Mouse (Mus musculus): ENCODE results near the gene Gm17720. TPM values are rescaled to one million over a fixed set of nuclear protein-coding genes. Genes with fewer than 3 reads are reported as not detected.

Gene Gm17720
- not detected in 2 replicates for polyA plus RNA-seq (2012; rRNA removed)

DNA sequence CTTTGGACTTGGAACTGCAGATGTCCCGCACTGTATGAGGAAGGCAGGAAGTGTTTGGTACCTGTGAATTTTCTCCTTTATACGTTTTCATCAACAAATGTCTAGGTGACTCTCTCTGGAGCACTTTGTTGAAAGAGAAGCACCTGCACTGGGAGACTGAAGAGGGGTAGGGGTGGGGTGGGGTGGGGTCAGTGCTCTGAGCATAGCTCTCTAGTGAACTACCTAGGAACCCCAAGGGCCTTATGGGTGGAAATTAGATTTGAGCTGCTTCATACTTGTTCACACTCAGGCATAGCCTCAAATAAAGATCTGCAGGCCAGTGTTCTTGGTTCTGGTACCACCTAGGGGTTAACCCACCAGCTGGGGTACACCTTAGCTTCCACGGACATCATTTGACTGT is at the start of gene Gm17720:
Gene Gm17720, minus strand, starts transcription at position 101 of the 400 bp plus-strand sequence.
- no peak within 1 kb of the TSS for H3K4me3 ChIP-seq (replicated peaks; ENCODE audit: extremely low read depth, low read depth, low read length)
- WGBS, result 79% methylated on average over 3 of the region's 3 CpGs
- DNase-seq, result no peak

DNA sequence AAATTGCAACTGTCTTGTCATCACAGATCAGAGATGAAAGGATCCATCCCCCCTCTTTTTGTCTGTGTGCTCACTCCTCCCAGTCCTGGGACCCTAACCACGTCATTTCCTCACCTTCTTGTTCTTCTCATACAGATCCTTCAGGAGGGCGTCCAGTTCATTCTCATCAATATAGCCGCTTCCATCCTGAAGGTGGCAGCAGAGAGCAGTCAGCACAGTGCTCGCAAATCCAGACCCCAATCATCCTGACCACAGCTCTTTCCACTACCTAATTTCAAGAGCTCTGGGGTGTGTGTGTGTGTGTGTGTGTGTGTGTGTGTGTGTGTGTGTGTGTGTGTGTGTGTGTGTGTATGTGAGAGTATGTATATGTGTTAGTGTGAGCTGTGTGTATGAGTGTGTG is 43.0 kb upstream of the Gm17720 start:
- no peaks in the 10 kb centered on the region for H3K4me1 ChIP-seq (ENCODE audit: control insufficient read depth, insufficient read depth, low read length)
- no peak overlapping the region for H3K4me3 ChIP-seq (replicated peaks; ENCODE audit: extremely low read depth, low read depth, low read length)
- WGBS, result under 1% methylated on average over 4 of the region's 4 CpGs
- TF ChIP-seq CTCF (IDR thresholded peaks at IDR 0.05; ENCODE audit: insufficient read depth, low read length), result peak; percentile 90
- TF ChIP-seq POLR2A (IDR thresholded peaks at IDR 0.05; ENCODE audit: borderline replicate concordance, extremely low read depth, low read depth, low read length), result no peak
- peak; percentile 43 for DNase-seq

More for the DNA sequence above, at the start of gene Gm17720:
- no peak for TF ChIP-seq CTCF (IDR thresholded peaks at IDR 0.05; ENCODE audit: insufficient read depth, low read length)
- TF ChIP-seq POLR2A (IDR thresholded peaks at IDR 0.05; ENCODE audit: borderline replicate concordance, extremely low read depth, low read depth, low read length), result no peak
- H3K4me1 ChIP-seq (ENCODE audit: control insufficient read depth, insufficient read depth, low read length), result no peaks in the 10 kb centered on the region

DNA sequence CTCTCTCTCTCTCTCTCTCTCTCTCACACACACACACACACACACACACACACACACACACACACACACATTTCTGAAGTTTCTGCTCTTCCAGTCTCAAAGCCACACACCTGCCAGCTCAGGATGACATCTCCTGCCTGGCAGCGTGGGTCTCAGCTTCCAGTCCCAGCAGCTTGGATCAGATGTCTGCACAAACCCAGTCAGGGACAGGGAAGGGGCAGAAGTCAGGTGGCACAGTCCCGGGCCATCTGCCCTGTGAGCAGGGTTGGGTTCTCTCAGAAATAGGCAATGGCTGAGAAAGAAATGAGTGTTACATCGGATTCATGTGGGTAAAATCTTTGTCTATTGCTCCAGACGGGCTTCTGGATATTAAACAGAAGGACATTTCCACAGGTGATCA is 38.2 kb upstream of the Gm17720 start:
- Histone ChIP-seq H3K4me3 (replicated peaks; ENCODE audit: extremely low read depth, low read depth, low read length) (no peak overlapping the region), H3K4me1 (ENCODE audit: control insufficient read depth, insufficient read depth, low read length) (no peaks in the 10 kb centered on the region)
- DNase-seq, result no peak
- TF ChIP-seq POLR2A (IDR thresholded peaks at IDR 0.05; ENCODE audit: borderline replicate concordance, extremely low read depth, low read depth, low read length), result no peak
- TF ChIP-seq CTCF (IDR thresholded peaks at IDR 0.05; ENCODE audit: insufficient read depth, low read length), result no peak
- 57% methylated on average over 4 of the region's 4 CpGs for WGBS

DNA sequence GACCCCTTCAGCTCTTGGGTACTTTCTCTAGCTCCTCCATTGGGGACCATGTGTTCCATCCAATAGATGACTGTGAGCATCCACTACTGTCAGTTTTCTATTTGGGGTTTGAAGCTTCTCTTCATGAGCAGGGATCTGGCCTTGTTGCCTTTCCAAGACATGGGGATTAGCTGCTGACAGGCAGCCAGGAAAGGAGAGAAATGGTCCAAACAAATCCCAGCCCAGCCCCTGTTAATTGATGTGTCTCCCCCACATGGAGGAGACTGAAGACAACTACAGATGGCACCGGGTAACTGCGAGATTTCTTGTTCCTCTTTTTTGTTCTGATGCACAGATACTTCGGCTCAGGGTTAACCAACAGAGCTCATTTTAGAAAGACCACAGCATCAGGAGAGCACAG is 37.6 kb upstream of the Gm17720 start:
- no peak overlapping the region for H3K4me3 ChIP-seq (replicated peaks; ENCODE audit: extremely low read depth, low read depth, low read length)
- TF ChIP-seq POLR2A (IDR thresholded peaks at IDR 0.05; ENCODE audit: borderline replicate concordance, extremely low read depth, low read depth, low read length) (no peak), CTCF (IDR thresholded peaks at IDR 0.05; ENCODE audit: insufficient read depth, low read length) (no peak)
- no peak for DNase-seq
- whole genome bisulfite sequencing, result 70% methylated on average over 3 of the region's 3 CpGs
- H3K4me1 ChIP-seq (ENCODE audit: control insufficient read depth, insufficient read depth, low read length), result no peaks in the 10 kb centered on the region

DNA sequence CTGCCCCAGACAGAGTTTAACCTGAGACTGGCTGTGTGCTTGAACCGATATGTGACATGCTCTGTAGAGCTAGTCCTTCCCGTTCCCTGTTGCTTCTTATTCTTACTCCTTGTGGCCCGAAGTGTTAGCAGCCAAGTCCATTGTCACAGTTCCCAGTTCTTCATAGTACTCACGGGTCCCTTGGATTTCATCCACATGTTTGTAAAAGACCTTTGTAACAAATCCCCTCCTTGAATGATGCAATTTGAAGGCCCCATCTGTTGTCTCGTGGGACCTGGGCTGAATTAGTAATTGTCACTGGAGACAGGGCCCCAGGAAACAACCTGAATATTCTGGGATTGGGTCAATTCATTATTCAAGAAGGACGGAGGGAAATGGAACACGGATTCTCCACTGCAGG is 33.0 kb upstream of the Gm17720 start:
- no peak for DNase-seq
- 74% methylated on average over 7 of the region's 7 CpGs for WGBS
- H3K4me1 ChIP-seq (ENCODE audit: control insufficient read depth, insufficient read depth, low read length), result no peaks in the 10 kb centered on the region
- no peak overlapping the region for H3K4me3 ChIP-seq (replicated peaks; ENCODE audit: extremely low read depth, low read depth, low read length)
- no peak for TF ChIP-seq POLR2A (IDR thresholded peaks at IDR 0.05; ENCODE audit: borderline replicate concordance, extremely low read depth, low read depth, low read length)
- TF ChIP-seq CTCF (IDR thresholded peaks at IDR 0.05; ENCODE audit: insufficient read depth, low read length), result no peak

DNA sequence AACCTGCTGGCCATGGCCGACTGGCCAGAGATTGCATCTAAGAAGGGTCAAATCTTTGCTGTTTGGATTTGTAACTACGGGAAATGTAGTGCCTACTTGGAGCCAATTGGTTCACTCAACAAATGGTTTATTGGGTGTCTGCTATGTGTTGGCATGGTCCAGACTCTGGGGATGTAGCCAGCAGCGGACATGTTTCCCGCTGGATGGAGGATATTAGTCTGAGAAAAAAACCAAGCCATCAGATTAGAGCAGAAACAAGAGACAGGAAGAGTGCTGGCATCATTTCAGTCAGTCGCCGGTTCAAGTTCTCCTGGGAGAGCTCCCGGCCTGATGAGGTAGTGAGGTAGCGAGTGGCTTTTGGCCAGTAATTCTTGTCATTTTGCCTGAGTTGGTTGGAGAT is 31.7 kb upstream of the Gm17720 start:
- Histone ChIP-seq H3K4me1 (ENCODE audit: control insufficient read depth, insufficient read depth, low read length) (no peaks in the 10 kb centered on the region), H3K4me3 (replicated peaks; ENCODE audit: extremely low read depth, low read depth, low read length) (no peak overlapping the region)
- TF ChIP-seq POLR2A (IDR thresholded peaks at IDR 0.05; ENCODE audit: borderline replicate concordance, extremely low read depth, low read depth, low read length) (no peak), CTCF (IDR thresholded peaks at IDR 0.05; ENCODE audit: insufficient read depth, low read length) (no peak)
- WGBS, result 77% methylated on average over 8 of the region's 8 CpGs
- no peak for DNase-seq

DNA sequence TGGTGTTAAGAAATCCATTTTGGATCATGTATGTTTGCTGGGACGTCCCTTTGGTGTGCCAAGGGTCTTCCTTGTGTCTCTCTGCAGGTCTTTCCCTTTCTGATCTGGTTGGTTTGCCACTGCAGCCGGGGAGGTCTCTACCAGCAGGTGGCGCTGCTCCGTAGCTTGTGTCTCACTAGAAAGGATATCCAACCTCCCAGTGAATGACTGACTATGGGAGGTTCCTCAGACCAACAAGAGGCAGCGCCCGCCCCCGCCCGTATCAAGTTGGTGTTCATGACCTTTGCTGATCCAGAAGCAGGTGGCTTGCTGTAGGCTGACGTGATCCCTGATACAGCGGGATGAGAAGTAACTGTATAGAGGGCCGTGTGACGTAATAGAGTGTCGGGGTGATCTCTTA is 28.0 kb upstream of the Gm17720 start:
- no peak overlapping the region for H3K4me3 ChIP-seq (replicated peaks; ENCODE audit: extremely low read depth, low read depth, low read length)
- no peaks in the 10 kb centered on the region for H3K4me1 ChIP-seq (ENCODE audit: control insufficient read depth, insufficient read depth, low read length)
- DNase-seq, result peak; percentile 68
- peak; percentile 87 for TF ChIP-seq CTCF (IDR thresholded peaks at IDR 0.05; ENCODE audit: insufficient read depth, low read length)
- no peak for TF ChIP-seq POLR2A (IDR thresholded peaks at IDR 0.05; ENCODE audit: borderline replicate concordance, extremely low read depth, low read depth, low read length)
- WGBS, result 16% methylated on average over 13 of the region's 13 CpGs

DNA sequence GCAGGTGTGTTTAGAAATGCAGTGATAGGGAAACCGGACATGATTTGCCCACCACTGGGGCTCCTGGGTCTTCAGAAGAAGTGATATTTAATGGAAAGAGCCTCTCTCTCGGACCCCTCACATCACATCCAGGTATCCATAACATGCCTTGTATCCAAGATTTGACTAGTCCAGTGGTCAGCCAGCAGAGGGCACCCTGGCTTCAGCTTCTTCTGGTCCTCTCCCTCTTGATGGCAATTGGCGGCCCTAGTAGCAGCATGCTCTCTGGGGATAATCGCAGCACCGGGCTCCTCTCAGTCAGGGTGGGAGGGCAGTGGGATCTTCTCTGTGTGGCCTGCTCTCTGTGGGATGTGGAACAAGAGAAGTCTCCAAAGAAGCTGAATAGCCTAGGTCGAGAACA is 17.2 kb upstream of the Gm17720 start:
- no peaks in the 10 kb centered on the region for H3K4me1 ChIP-seq (ENCODE audit: control insufficient read depth, insufficient read depth, low read length)
- DNase-seq, result peak; percentile 4
- H3K4me3 ChIP-seq (replicated peaks; ENCODE audit: extremely low read depth, low read depth, low read length), result no peak overlapping the region
- TF ChIP-seq CTCF (IDR thresholded peaks at IDR 0.05; ENCODE audit: insufficient read depth, low read length) (peak; percentile 22; the same call in 1 of the 2 replicates), POLR2A (IDR thresholded peaks at IDR 0.05; ENCODE audit: borderline replicate concordance, extremely low read depth, low read depth, low read length) (no peak)
- 37% methylated on average over 6 of the region's 6 CpGs for WGBS

DNA sequence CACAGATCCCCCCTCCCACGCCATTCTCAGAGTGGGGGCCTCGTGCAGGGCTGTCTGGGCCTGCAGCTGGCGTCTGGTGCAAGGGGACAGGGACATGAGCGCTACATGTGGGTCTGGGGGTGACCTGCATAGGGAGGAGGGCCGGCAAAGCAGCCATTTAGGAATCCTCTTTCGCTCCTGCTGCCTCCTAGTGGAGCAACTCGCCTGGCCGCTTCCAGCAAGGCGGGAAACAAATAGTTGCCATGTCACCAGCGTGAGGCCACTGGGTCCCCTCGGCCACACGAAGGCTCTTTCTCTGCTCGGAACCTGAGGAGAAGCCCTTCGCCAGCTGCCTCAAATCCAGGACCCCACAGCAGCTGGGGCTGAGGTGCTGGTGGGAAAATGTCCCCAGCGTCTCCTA is 877 bp downstream of the Gm17720 start:
- TF ChIP-seq POLR2A (IDR thresholded peaks at IDR 0.05; ENCODE audit: borderline replicate concordance, extremely low read depth, low read depth, low read length) (no peak), CTCF (IDR thresholded peaks at IDR 0.05; ENCODE audit: insufficient read depth, low read length) (no peak)
- no peak overlapping the region for H3K4me3 ChIP-seq (replicated peaks; ENCODE audit: extremely low read depth, low read depth, low read length)
- no peaks in the 10 kb centered on the region for H3K4me1 ChIP-seq (ENCODE audit: control insufficient read depth, insufficient read depth, low read length)
- no peak for DNase-seq
- WGBS, result 86% methylated on average over 15 of the region's 15 CpGs

DNA sequence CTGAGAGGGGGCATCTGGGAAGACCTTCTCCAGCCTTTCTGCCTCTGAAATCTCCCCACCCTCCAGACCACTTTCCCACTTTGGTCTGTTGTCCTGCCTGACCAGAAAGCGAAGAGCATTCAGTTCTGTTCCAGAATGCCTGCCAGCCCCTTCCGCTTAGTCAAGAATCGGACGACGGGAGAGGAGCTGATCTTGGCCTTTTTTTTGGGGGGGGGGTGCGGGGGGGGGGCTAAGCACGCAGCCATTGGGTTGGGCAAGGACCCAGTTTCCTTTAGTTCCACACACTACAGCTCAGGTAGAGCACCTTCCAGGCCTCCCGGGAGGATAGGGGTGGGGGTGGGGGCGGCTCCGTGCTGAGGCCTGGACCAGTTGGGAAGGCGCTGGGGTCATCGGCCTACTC is 1.6 kb downstream of the Gm17720 start, which contains the start of gene Gm21964:
Gene Gm21964, plus strand, starts transcription at position 301 of the 400 bp plus-strand sequence.
- 83% methylated on average over 12 of the region's 12 CpGs for WGBS
- TF ChIP-seq CTCF (IDR thresholded peaks at IDR 0.05; ENCODE audit: insufficient read depth, low read length) (no peak), POLR2A (IDR thresholded peaks at IDR 0.05; ENCODE audit: borderline replicate concordance, extremely low read depth, low read depth, low read length) (no peak)
- Histone ChIP-seq H3K4me3 (replicated peaks; ENCODE audit: extremely low read depth, low read depth, low read length) (no peak within 1 kb of the TSS), H3K4me1 (ENCODE audit: control insufficient read depth, insufficient read depth, low read length) (no peaks in the 10 kb centered on the region)
- DNase-seq, result no peak
